Mouse (Mus musculus) adrenal gland, adult 18-20 months (tissue): ENCODE measurements at regions not wholly inside any gene's neighbourhood (a gene's known extent, or its start where the extent isn't known, plus 50 kb on each side); places are given as distances from the start of the nearest gene placed in this dataset.
"Not testable (repeated sequence)": the region's sequence is repeated elsewhere in the genome, so short reads cannot be mapped to it uniquely, and the experiment has no call there.

Experiments used
- DNase-seq, 2 experiments: peaks; one replicate each; pipeline ENCODE4 v3.0.0; 2021 to 2022; ENCODE audit warnings: low spot score in 2 of 2

GRCm38 (mm10) chr13:99128979-99129378, 55.6 kb upstream of the Zfp366 start:
- DNase-seq, result peak in 1 of 2 experiments; percentile 14

GRCm38 (mm10) chr13:99128284-99128691, 56.3 kb upstream of the Zfp366 start:
- no peak for DNase-seq

GRCm38 (mm10) chr13:99127716-99128115, 56.9 kb upstream of the Zfp366 start:
- peak in 1 of 2 experiments; percentile 10 for DNase-seq

- DNase-seq, result not testable (repeated sequence)
Observed at GRCm38 (mm10) chr13:99126971-99127370, 57.7 kb upstream of the Zfp366 start.

- peak in 1 of 2 experiments; percentile 15 for DNase-seq
Observed at GRCm38 (mm10) chr13:99126538-99126937, 58.1 kb upstream of the Zfp366 start.

- DNase-seq, result peak in 1 of 2 experiments; percentile 11
Observed at GRCm38 (mm10) chr13:99125946-99126345, 58.7 kb upstream of the Zfp366 start.

- DNase-seq, result peak in 1 of 2 experiments; percentile 35
Observed at GRCm38 (mm10) chr13:99124894-99125570, 59.6 kb upstream of the Zfp366 start.

GRCm38 (mm10) chr13:99124141-99124540, 60.5 kb upstream of the Zfp366 start:
- peak in 1 of 2 experiments; percentile 11 for DNase-seq

GRCm38 (mm10) chr13:99123476-99124140, 61.0 kb upstream of the Zfp366 start:
- peak in 1 of 2 experiments; percentile 15 for DNase-seq

GRCm38 (mm10) chr13:99122539-99122938, 62.1 kb upstream of the Zfp366 start:
- DNase-seq, result not testable (repeated sequence)

- DNase-seq, result no peak
Observed at GRCm38 (mm10) chr13:99121096-99121495, 63.5 kb upstream of the Zfp366 start.

GRCm38 (mm10) chr13:99119941-99120340, 64.7 kb upstream of the Zfp366 start:
- DNase-seq, result no peak

- DNase-seq, result no peak
Observed at GRCm38 (mm10) chr13:99118901-99119300, 65.7 kb upstream of the Zfp366 start.

- no peak for DNase-seq
Observed at GRCm38 (mm10) chr13:99115541-99115940, 69.1 kb upstream of the Zfp366 start.

- no peak for DNase-seq
Observed at GRCm38 (mm10) chr13:99114565-99114964, 70.1 kb upstream of the Zfp366 start.

GRCm38 (mm10) chr13:99111736-99112386, 72.8 kb upstream of the Zfp366 start:
- DNase-seq, result no peak

- DNase-seq, result no peak
Observed at GRCm38 (mm10) chr13:99107983-99108382, 76.6 kb upstream of the Zfp366 start.

GRCm38 (mm10) chr13:99102089-99102681, 82.4 kb upstream of the Zfp366 start:
- DNase-seq, result no peak

- peak; percentile 27 to 33 for DNase-seq
Observed at GRCm38 (mm10) chr13:99100430-99101409, 83.9 kb upstream of the Zfp366 start.

- no peak for DNase-seq
Observed at GRCm38 (mm10) chr13:99099794-99100429, 84.7 kb upstream of the Zfp366 start.
